Mouse (Mus musculus): ENCODE measurements around the gene Taar8b.

DNA sequence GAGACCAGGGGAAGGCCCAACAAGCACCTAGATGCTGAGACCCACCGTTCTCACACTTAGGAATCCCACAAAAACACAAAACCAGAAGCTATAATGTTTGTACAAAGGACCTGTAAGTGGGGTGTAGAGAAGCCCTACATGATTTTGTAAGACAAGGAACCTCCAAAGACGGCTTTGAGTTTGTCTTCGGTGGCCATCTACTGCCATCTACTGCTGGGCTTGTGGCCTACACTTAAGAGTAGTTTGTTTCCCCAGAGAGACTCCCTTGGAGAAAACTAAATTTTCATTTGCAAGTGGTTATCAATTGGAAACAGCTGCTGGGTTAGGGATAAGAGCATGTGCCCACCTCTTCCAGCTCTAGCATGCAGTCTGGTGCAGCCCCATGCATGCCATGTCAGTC lies 11.9 kb downstream of the Taar8b start:
- TF ChIP-seq CTCF (IDR thresholded peaks at IDR 0.05; ENCODE audit: control insufficient read depth, insufficient read depth, low read length) (no peak), POLR2A (IDR thresholded peaks at IDR 0.05; ENCODE audit: borderline replicate concordance, control insufficient read depth, low read depth, low read length) (no peak)
